In genomic region chr17:74753628-74754104, GRCm38 (mm10) we compare ENCODE assay signal across 24 mouse cellular contexts. TPM values are rescaled to one million over a fixed set of nuclear protein-coding genes. Genes with fewer than 3 reads are reported as not detected.
A peak's percentile ranks its signal among the peaks of the same experiment; 100 is the strongest.
DNase-seq lines count a peak whose midpoint lies in the region; ATAC-seq and TF ChIP-seq lines count a peak whose summit lies in the region.
"Had no signal": no experiment of that assay in that cellular context is flagged by ENCODE, and none has a peak within 500 bp of the region (broad histone marks: within the 10 kb centered on the region; RNA-seq: fewer than 3 reads in every experiment).

No protein-coding gene starts in this region.

- peak; percentile 25 for DNase-seq in heart, adult 11 months
- DNase-seq in heart, postnatal 14 days = no peak
- no peak for DNase-seq in lung, adult 2 months
- no peak for DNase-seq in spleen, adult 2 months (ENCODE audit: low read depth in 1 of 2, low spot score in 2 of 2)
- no peak for DNase-seq in spleen, postnatal 36 days (ENCODE audit: low spot score in 2 of 2)
- DNase-seq in right cerebral cortex, postnatal 36 days (ENCODE audit: low spot score in 2 of 2) = no peak
- DNase-seq: adrenal gland, adult 8-10 months; adrenal gland, postnatal 25 days; cerebellum, adult 11-12 months; cerebellum, adult 8-10 months; cerebellum, postnatal 10 days; cerebellum, postnatal 36 days; embryo, embryonic 11 days; gastrocnemius, postnatal 25 days; heart, adult 2 months had no signal

- intact Hi-C loops in heart, postnatal 14 days (cut with DNase I) = no loop called here

- H3K4me2 ChIP-seq in lung, embryonic 15.5 days = no peak overlapping the region
- H3K4me2 ChIP-seq: embryonic facial prominence, embryonic 13.5 days; forebrain, embryonic 12.5 days; forebrain, embryonic 15.5 days; heart, embryonic 13.5 days; hindbrain, embryonic 12.5 days had no signal

- H3K27me3 ChIP-seq in lung, embryonic 15.5 days = no peaks in the 10 kb centered on the region
- no peaks in the 10 kb centered on the region for H3K27me3 ChIP-seq in spleen, adult 2 months (ENCODE audit: control insufficient read depth, insufficient read depth, low read length)
- H3K27me3 ChIP-seq: embryonic facial prominence, embryonic 13.5 days; forebrain, embryonic 12.5 days; forebrain, embryonic 15.5 days; heart, embryonic 13.5 days; hindbrain, embryonic 12.5 days had no signal

- H3K9ac ChIP-seq in lung, embryonic 15.5 days = no peak overlapping the region
- H3K9ac ChIP-seq: embryonic facial prominence, embryonic 13.5 days; forebrain, embryonic 12.5 days; forebrain, embryonic 15.5 days; heart, embryonic 13.5 days; hindbrain, embryonic 12.5 days had no signal

- TF ChIP-seq CTCF in lung, adult 2 months (IDR thresholded peaks at IDR 0.05; ENCODE audit: insufficient read depth, low read length) = no peak
- TF ChIP-seq CTCF in spleen, adult 2 months (IDR thresholded peaks at IDR 0.05; ENCODE audit: extremely low read depth, insufficient read depth, insufficient read length, insufficient replicate concordance) = no peak

- WGBS in lung, embryonic 15.5 days = 43% methylated on average over 5 of the region's 5 CpGs
- WGBS in lung, adult 2 months = 70% methylated on average over 5 of the region's 5 CpGs
- WGBS in spleen, adult 2 months = 91% methylated on average over 5 of the region's 5 CpGs

- 0 out of 2 replicates have a peak overlapping the region, but pooled peaks have one; percentile 1 for H3K27ac ChIP-seq in lung, embryonic 15.5 days
- H3K27ac ChIP-seq in spleen, adult 2 months (ENCODE audit: insufficient read depth, low read length) = 0 out of 2 replicates have a peak overlapping the region, but pooled peaks have one; percentile 18
- H3K27ac ChIP-seq: embryonic facial prominence, embryonic 10.5 days; embryonic facial prominence, embryonic 13.5 days; forebrain, embryonic 12.5 days; forebrain, embryonic 15.5 days; heart, adult 2 months; heart, embryonic 10.5 days; heart, embryonic 13.5 days; hindbrain, embryonic 12.5 days had no signal

- H3K4me3 ChIP-seq in lung, embryonic 15.5 days = no peak overlapping the region
- H3K4me3 ChIP-seq in lung, adult 2 months (replicated peaks; ENCODE audit: extremely low read depth, low read depth, low read length) = no peak overlapping the region
- H3K4me3 ChIP-seq in spleen, adult 2 months (ENCODE audit: extremely low read depth, insufficient read depth, insufficient read length) = no peak overlapping the region
- H3K4me3 ChIP-seq: embryonic facial prominence, embryonic 10.5 days; embryonic facial prominence, embryonic 13.5 days; erythroblast, embryonic 14.5 days; forebrain, embryonic 12.5 days; forebrain, embryonic 15.5 days; heart, adult 2 months; heart, embryonic 10.5 days; heart, embryonic 13.5 days; hindbrain, embryonic 12.5 days had no signal

- H3K36me3 ChIP-seq in lung, embryonic 15.5 days = no peaks in the 10 kb centered on the region
- H3K36me3 ChIP-seq in spleen, adult 2 months (ENCODE audit: control insufficient read depth, insufficient read depth, low read length) = peaks cover 2% of the 10 kb centered on the region
- H3K36me3 ChIP-seq: forebrain, embryonic 12.5 days; forebrain, embryonic 15.5 days had no signal

- peak; percentile 67; the same call in 1 of the 2 replicates for ATAC-seq in lung, embryonic 15.5 days (ENCODE audit: borderline replicate concordance, extremely low read depth, low FRiP score, low TSS enrichment)
- ATAC-seq: forebrain, embryonic 15.5 days had no signal

- H3K4me1 ChIP-seq in lung, embryonic 15.5 days = peaks cover 13% of the 10 kb centered on the region; the same call in 1 of the 2 replicates
- H3K4me1 ChIP-seq in lung, adult 2 months (ENCODE audit: control insufficient read depth, insufficient read depth, low read length) = 0 out of 2 replicates have a peak, but pooled peaks cover 3% of the 10 kb centered on the region
- peaks cover 4% of the 10 kb centered on the region; the same call in 1 of the 2 replicates for H3K4me1 ChIP-seq in spleen, adult 2 months (ENCODE audit: control insufficient read depth, insufficient read depth, insufficient read length)
- H3K4me1 ChIP-seq: embryonic facial prominence, embryonic 10.5 days; embryonic facial prominence, embryonic 13.5 days; forebrain, embryonic 12.5 days; forebrain, embryonic 15.5 days; heart, embryonic 13.5 days; hindbrain, embryonic 12.5 days had no signal

- H3K9me3 ChIP-seq in lung, embryonic 15.5 days = no peaks in the 10 kb centered on the region
- H3K9me3 ChIP-seq: embryonic facial prominence, embryonic 10.5 days; embryonic facial prominence, embryonic 13.5 days; forebrain, embryonic 12.5 days; forebrain, embryonic 15.5 days; heart, embryonic 10.5 days; heart, embryonic 13.5 days; hindbrain, embryonic 12.5 days had no signal

- no peak for TF ChIP-seq POLR2A in lung, adult 2 months (IDR thresholded peaks at IDR 0.05; ENCODE audit: borderline replicate concordance, extremely low read depth, low read depth, low read length)
- no peak for TF ChIP-seq POLR2A in spleen, adult 2 months (IDR thresholded peaks at IDR 0.05; ENCODE audit: low read depth, low read length)

RNA-seq across cellular contexts. Expression of gene Ttc27, which starts 36.1 kb away (rescaled TPM):
- total RNA-seq in heart, postnatal 14 days (2021) = 10 to 100 TPM; 18.3 to 21.2 TPM
- 21.2 and 23.5 TPM in 2 replicates for polyA plus RNA-seq in lung, embryonic 15.5 days (2015; fragmentation: Nextera tagmentation; extraction: Ambion mirVana)
- 4.1 and 4.5 TPM in 2 replicates for polyA plus RNA-seq in lung, adult 2 months (2012; rRNA removed)
- 2.4 and 4.4 TPM in 2 replicates for polyA plus RNA-seq in spleen, adult 2 months (2012; rRNA removed)
